Mouse (Mus musculus) CH12F3 (cell line): ENCODE data around the gene Catsperd.
"Not testable (repeated sequence)": the region's sequence is repeated elsewhere in the genome, so short reads cannot be mapped to it uniquely, and the experiment has no call there.

ENCODE experiments used
- in situ Hi-C: fragments of 300-500 bp; cut with MboI; formaldehyde crosslinking; loops from 2 replicates; pipeline ENCODE4 v1.14.3; 2020; ENCODE audit warnings: low sequenced_read_pairs

Gene Catsperd

GRCm38 (mm10) chr17:56612565-56612939, 15.4 kb upstream of the Catsperd start:
- in situ Hi-C loops, result not testable (repeated sequence)

GRCm38 (mm10) chr17:56613236-56613844, 14.6 kb upstream of the Catsperd start, which contains the start of gene Rpl36:
TSS of gene Rpl36 (plus strand) at chr17:56613416.
- in situ Hi-C loops, result no loop called here

- in situ Hi-C loops, result not testable (repeated sequence)
Measured at GRCm38 (mm10) chr17:56613893-56614292, 14.1 kb upstream of the Catsperd start.

- in situ Hi-C loops, result no loop called here
Measured at GRCm38 (mm10) chr17:56614391-56615135, 13.4 kb upstream of the Catsperd start.

- in situ Hi-C loops, result no loop called here
Measured at GRCm38 (mm10) chr17:56615136-56615784, 12.7 kb upstream of the Catsperd start.

- in situ Hi-C loops, result no loop called here
Measured at GRCm38 (mm10) chr17:56615792-56616191, 12.2 kb upstream of the Catsperd start.

GRCm38 (mm10) chr17:56616725-56617124, 11.2 kb upstream of the Catsperd start:
- in situ Hi-C loops, result no loop called here

- in situ Hi-C loops, result no loop called here
Measured at GRCm38 (mm10) chr17:56617628-56618027, 10.3 kb upstream of the Catsperd start.

- in situ Hi-C loops, result no loop called here
Measured at GRCm38 (mm10) chr17:56625495-56625894, 2.4 kb upstream of the Catsperd start.

- in situ Hi-C loops, result no loop called here
Measured at GRCm38 (mm10) chr17:56626260-56626659, 1.7 kb upstream of the Catsperd start.

- in situ Hi-C loops, result no loop called here
Measured at GRCm38 (mm10) chr17:56626754-56627470, 1.0 kb upstream of the Catsperd start, which contains the start of gene Lonp1. TSS of gene Lonp1 (minus strand) at chr17:56626887.

GRCm38 (mm10) chr17:56629800-56630781, 2.1 kb downstream of the Catsperd start:
- in situ Hi-C loops, result not testable (repeated sequence)

GRCm38 (mm10) chr17:56631807-56632206, 3.9 kb downstream of the Catsperd start:
- in situ Hi-C loops, result no loop called here

- in situ Hi-C loops, result no loop called here
Measured at GRCm38 (mm10) chr17:56634023-56634422, 6.1 kb downstream of the Catsperd start.

- in situ Hi-C loops, result no loop called here
Measured at GRCm38 (mm10) chr17:56643237-56643636, 15.3 kb downstream of the Catsperd start.

GRCm38 (mm10) chr17:56647546-56647945, 19.6 kb downstream of the Catsperd start:
- in situ Hi-C loops, result no loop called here

- in situ Hi-C loops, result no loop called here
Measured at GRCm38 (mm10) chr17:56651801-56652200, 23.9 kb downstream of the Catsperd start.

GRCm38 (mm10) chr17:56654771-56655170, 26.8 kb downstream of the Catsperd start:
- in situ Hi-C loops, result no loop called here

- in situ Hi-C loops, result no loop called here
Measured at GRCm38 (mm10) chr17:56655311-56655710, 27.4 kb downstream of the Catsperd start.

GRCm38 (mm10) chr17:56656171-56656570, 28.2 kb downstream of the Catsperd start:
- in situ Hi-C loops, result no loop called here
